Comparison of ENCODE assay signal across 8 mouse cellular contexts in genomic region chr15:98691486-98692147, GRCm38 (mm10). TPM values are rescaled to one million over a fixed set of nuclear protein-coding genes. Genes with fewer than 3 reads are reported as not detected.
A peak's percentile ranks its signal among the peaks of the same experiment; 100 is the strongest.
DNase-seq lines count a peak whose midpoint lies in the region; ATAC-seq and TF ChIP-seq lines count a peak whose summit lies in the region.

No protein-coding gene starts in this region.

- intact Hi-C loops in gastrocnemius, adult 2 months (cut with DNase I) = no loop called here
- intact Hi-C loops in gastrocnemius, postnatal 36 days (cut with DNase I) = no loop called here

- H3K9me3 ChIP-seq in forebrain, embryonic 11.5 days (ENCODE audit: control insufficient read depth, low read length) = no peaks in the 10 kb centered on the region
- no peaks in the 10 kb centered on the region for H3K9me3 ChIP-seq in midbrain, embryonic 11.5 days (ENCODE audit: control insufficient read depth, low read length)
- no peaks in the 10 kb centered on the region for H3K9me3 ChIP-seq in liver, embryonic 11.5 days (ENCODE audit: control insufficient read depth, low read length)

- TF ChIP-seq CTCF in gastrocnemius, adult 2 months (IDR thresholded peaks at IDR 0.05) = no peak
- TF ChIP-seq CTCF in C2C12 (IDR thresholded peaks at IDR 0.05; ENCODE audit: control insufficient read depth, insufficient read depth, insufficient read length) = no peak

- peak overlapping the region; percentile 22 for H3K4me2 ChIP-seq in forebrain, embryonic 11.5 days (ENCODE audit: low read depth, low read length, severe bottlenecking)
- peak overlapping the region; percentile 30 for H3K4me2 ChIP-seq in midbrain, embryonic 11.5 days
- H3K4me2 ChIP-seq in liver, embryonic 11.5 days = no peak overlapping the region

- peak overlapping the region; percentile 66 for H3K27ac ChIP-seq in gastrocnemius, adult 2 months
- H3K27ac ChIP-seq in forebrain, embryonic 11.5 days (ENCODE audit: low read depth, low read length) = peak overlapping the region; percentile 26; the same call in 1 of the 2 replicates
- H3K27ac ChIP-seq in midbrain, embryonic 11.5 days (ENCODE audit: low read depth, low read length) = peak overlapping the region; percentile 67
- H3K27ac ChIP-seq in liver, embryonic 11.5 days (ENCODE audit: low read depth, low read length) = no peak overlapping the region

- peak; percentile 80 for ATAC-seq in forebrain, embryonic 11.5 days (replicated peaks; ENCODE audit: low FRiP score)
- peak; percentile 89 for ATAC-seq in midbrain, embryonic 11.5 days (ENCODE audit: low FRiP score)
- no peak for ATAC-seq in liver, embryonic 11.5 days (replicated peaks; ENCODE audit: low FRiP score)

- no peak overlapping the region for H3ac ChIP-seq in C2C12 (ENCODE audit: control insufficient read depth, insufficient read length, low read depth)

- no peak for DNase-seq in gastrocnemius, adult 2 months
- DNase-seq in gastrocnemius, postnatal 36 days = no peak
- DNase-seq in forebrain, embryonic 11.5 days (ENCODE audit: low spot score) = peak; percentile 73
- DNase-seq in midbrain, embryonic 11.5 days (ENCODE audit: low spot score, missing footprints) = peak; percentile 96
- no peak for DNase-seq in cerebellum, postnatal 10 days
- no peak for DNase-seq in lung, postnatal 10 days
- no peak for DNase-seq in liver, embryonic 11.5 days (ENCODE audit: low spot score)

- no peaks in the 10 kb centered on the region for H3K79me2 ChIP-seq in C2C12 (ENCODE audit: control insufficient read depth, insufficient read depth)

- no peak overlapping the region for H3K9ac ChIP-seq in forebrain, embryonic 11.5 days (ENCODE audit: low read length)
- H3K9ac ChIP-seq in midbrain, embryonic 11.5 days (ENCODE audit: low read length) = 0 out of 2 replicates have a peak overlapping the region, but pooled peaks have one; percentile 7
- H3K9ac ChIP-seq in liver, embryonic 11.5 days (ENCODE audit: low read depth, low read length) = no peak overlapping the region

- WGBS in forebrain, embryonic 11.5 days = 4% methylated on average over 7 of the region's 7 CpGs
- 11% methylated on average over 7 of the region's 7 CpGs for WGBS in midbrain, embryonic 11.5 days
- WGBS in liver, embryonic 11.5 days = 67% methylated on average over 7 of the region's 7 CpGs

- peaks cover 13% of the 10 kb centered on the region for H3K4me1 ChIP-seq in forebrain, embryonic 11.5 days (replicated peaks; ENCODE audit: control insufficient read depth, insufficient read depth, low read length)
- H3K4me1 ChIP-seq in midbrain, embryonic 11.5 days (ENCODE audit: control insufficient read depth, insufficient read depth, low read length) = peaks cover 28% of the 10 kb centered on the region
- peaks cover 4% of the 10 kb centered on the region; the same call in 1 of the 2 replicates for H3K4me1 ChIP-seq in liver, embryonic 11.5 days (replicated peaks; ENCODE audit: control insufficient read depth, insufficient read depth, low read length)

- no peak overlapping the region for H3K4me3 ChIP-seq in gastrocnemius, adult 2 months
- no peak overlapping the region for H3K4me3 ChIP-seq in C2C12 (ENCODE audit: insufficient read depth, poor library complexity, severe bottlenecking)
- no peak overlapping the region for H3K4me3 ChIP-seq in forebrain, embryonic 11.5 days (ENCODE audit: low read depth, low read length)
- no peak overlapping the region for H3K4me3 ChIP-seq in midbrain, embryonic 11.5 days (ENCODE audit: low read depth, low read length)
- no peak overlapping the region for H3K4me3 ChIP-seq in liver, embryonic 11.5 days (ENCODE audit: low read depth, low read length)

- no peaks in the 10 kb centered on the region for H3K79me3 ChIP-seq in C2C12 (ENCODE audit: low read depth)

- H3K27me3 ChIP-seq in C2C12 (ENCODE audit: control insufficient read depth, insufficient read depth, insufficient read length) = no peaks in the 10 kb centered on the region
- no peaks in the 10 kb centered on the region for H3K27me3 ChIP-seq in forebrain, embryonic 11.5 days (ENCODE audit: control insufficient read depth, insufficient read depth, low read length)
- H3K27me3 ChIP-seq in midbrain, embryonic 11.5 days (ENCODE audit: control insufficient read depth, insufficient read depth, low read length) = no peaks in the 10 kb centered on the region
- peaks cover 5% of the 10 kb centered on the region; the same call in 1 of the 2 replicates for H3K27me3 ChIP-seq in liver, embryonic 11.5 days (replicated peaks; ENCODE audit: control insufficient read depth, insufficient read depth, low read length)

- H3K36me3 ChIP-seq in C2C12 (ENCODE audit: control insufficient read depth, insufficient read depth) = no peaks in the 10 kb centered on the region
- H3K36me3 ChIP-seq in forebrain, embryonic 11.5 days (ENCODE audit: control insufficient read depth, insufficient read depth, low read length) = no peaks in the 10 kb centered on the region
- no peaks in the 10 kb centered on the region for H3K36me3 ChIP-seq in midbrain, embryonic 11.5 days (ENCODE audit: control insufficient read depth, insufficient read depth, low read length)
- H3K36me3 ChIP-seq in liver, embryonic 11.5 days (ENCODE audit: control insufficient read depth, insufficient read depth, low read length) = no peaks in the 10 kb centered on the region

TF ChIP-seq in C2C12, 6 proteins besides CTCF, POLR2A, EP300 and RAD21:
- TF ChIP-seq MYOG (IDR thresholded peaks at IDR 0.05; ENCODE audit: control insufficient read depth, extremely low read depth, insufficient read length) = no peak
- TF ChIP-seq FOSL1 (IDR thresholded peaks at IDR 0.05; ENCODE audit: insufficient read depth, low read length, poor library complexity, severe bottlenecking) = no peak
- no peak for TF ChIP-seq CEBPB (IDR thresholded peaks at IDR 0.05; ENCODE audit: low read depth)
- TF ChIP-seq MAX (IDR thresholded peaks at IDR 0.05) = no peak
- TF ChIP-seq MYOD1 (IDR thresholded peaks at IDR 0.05; ENCODE audit: control insufficient read depth, insufficient read length, low read depth) = peak; percentile 19
- no peak for TF ChIP-seq USF1 (IDR thresholded peaks at IDR 0.05; ENCODE audit: low read depth)

RNA-seq across cellular contexts. Expression of gene Rnd1, which starts 14.4 kb away (rescaled TPM):
- total RNA-seq in gastrocnemius, adult 2 months (2021) = 1 to 10 TPM; 1.2 to 1.5 TPM
- 1 to 10 TPM in 1 of 2 experiments, under 1 TPM in 1; 0.81 to 1.5 TPM for total RNA-seq in gastrocnemius, postnatal 36 days (2021)
- polyA plus RNA-seq in C2C12 (2012; fragmentation: generic; extraction: Trizol) = 10.5 TPM
- polyA plus RNA-seq in forebrain, embryonic 11.5 days (2014; fragmentation: Nextera tagmentation; extraction: Ambion mirVana) = 1.9 and 2.8 TPM in 2 replicates
- 6.1 and 6.3 TPM in 2 replicates for polyA plus RNA-seq in midbrain, embryonic 11.5 days (2014; fragmentation: Nextera tagmentation; extraction: Ambion mirVana)
- polyA plus RNA-seq in liver, embryonic 11.5 days (2014; fragmentation: Nextera tagmentation; extraction: Ambion mirVana) = 0.60 and 0.68 TPM in 2 replicates

RNA-seq across cellular contexts. Expression of gene Ccdc65, which starts 16.4 kb away (rescaled TPM):
- not detected for total RNA-seq in gastrocnemius, adult 2 months (2021)
- not detected for total RNA-seq in gastrocnemius, postnatal 36 days (2021)
- polyA plus RNA-seq in C2C12 (2012; fragmentation: generic; extraction: Trizol) = 0.48 TPM
- 0.92 and 1.3 TPM in 2 replicates for polyA plus RNA-seq in forebrain, embryonic 11.5 days (2014; fragmentation: Nextera tagmentation; extraction: Ambion mirVana)
- 0.71 and 1.4 TPM in 2 replicates for polyA plus RNA-seq in midbrain, embryonic 11.5 days (2014; fragmentation: Nextera tagmentation; extraction: Ambion mirVana)
- 0.09 and 0.19 TPM in 2 replicates for polyA plus RNA-seq in liver, embryonic 11.5 days (2014; fragmentation: Nextera tagmentation; extraction: Ambion mirVana)

RNA-seq across cellular contexts. Expression of gene Ddx23, which starts 28.9 kb away (rescaled TPM):
- total RNA-seq in gastrocnemius, adult 2 months (2021) = 10 to 100 TPM; 66.3 to 67.4 TPM
- 10 to 100 TPM; 50.0 to 56.2 TPM for total RNA-seq in gastrocnemius, postnatal 36 days (2021)
- 140 TPM for polyA plus RNA-seq in C2C12 (2012; fragmentation: generic; extraction: Trizol)
- 24.2 and 31.2 TPM in 2 replicates for polyA plus RNA-seq in forebrain, embryonic 11.5 days (2014; fragmentation: Nextera tagmentation; extraction: Ambion mirVana)
- polyA plus RNA-seq in midbrain, embryonic 11.5 days (2014; fragmentation: Nextera tagmentation; extraction: Ambion mirVana) = 24.8 and 24.9 TPM in 2 replicates
- polyA plus RNA-seq in liver, embryonic 11.5 days (2014; fragmentation: Nextera tagmentation; extraction: Ambion mirVana) = 18.8 and 19.4 TPM in 2 replicates

RNA-seq across cellular contexts. Expression of gene Fkbp11, which starts 36.4 kb away (rescaled TPM):
- total RNA-seq in gastrocnemius, adult 2 months (2021) = 1 to 10 TPM; 1.0 to 1.3 TPM
- 1 to 10 TPM; 1.4 to 1.7 TPM for total RNA-seq in gastrocnemius, postnatal 36 days (2021)
- 103 TPM for polyA plus RNA-seq in C2C12 (2012; fragmentation: generic; extraction: Trizol)
- 6.1 and 6.7 TPM in 2 replicates for polyA plus RNA-seq in forebrain, embryonic 11.5 days (2014; fragmentation: Nextera tagmentation; extraction: Ambion mirVana)
- 10.3 and 10.5 TPM in 2 replicates for polyA plus RNA-seq in midbrain, embryonic 11.5 days (2014; fragmentation: Nextera tagmentation; extraction: Ambion mirVana)
- 101 and 105 TPM in 2 replicates for polyA plus RNA-seq in liver, embryonic 11.5 days (2014; fragmentation: Nextera tagmentation; extraction: Ambion mirVana)

Comparison
In these comparisons a context has a peak if more than half of its experiments do, and no peak if none do; other contexts are left out.
1. DNase-seq: peak in forebrain, embryonic 11.5 days (single experiment) and midbrain, embryonic 11.5 days (single experiment); none in gastrocnemius, adult 2 months (single experiment), gastrocnemius, postnatal 36 days (0 of 2), cerebellum, postnatal 10 days (0 of 2), lung, postnatal 10 days (single experiment) and liver, embryonic 11.5 days (single experiment).